Mouse (Mus musculus): ENCODE measurements around the gene Mab21l3. TPM values are rescaled to one million over a fixed set of nuclear protein-coding genes. Genes with fewer than 3 reads are reported as not detected.
A peak's percentile ranks its signal among the peaks of the same experiment; 100 is the strongest.

Mab21l3 gene
- polyA plus RNA-seq, 1 experiment from 2014 or later, result 0.32 TPM

GRCm38 (mm10) chr3:101875258-101875920 is 26.6 kb upstream of the Mab21l3 start:
- Histone ChIP-seq H3K9me3 (no peaks in the 10 kb centered on the region), H3K36me3 (0 out of 2 replicates have a peak, but pooled peaks cover 12% of the 10 kb centered on the region), H3K27me3 (peaks cover 5% of the 10 kb centered on the region; the same call in 1 of the 2 replicates), H3K9ac (replicated peaks) (no peak overlapping the region), H3K4me1 (peaks cover 14% of the 10 kb centered on the region), H3K4me2 (replicated peaks) (no peak overlapping the region), H3K27ac (replicated peaks) (peak overlapping the region; percentile 35; the same call in 1 of the 2 replicates), H3K4me3 (no peak overlapping the region)
- no peak for ATAC-seq (ENCODE audit: low FRiP score, low read depth)
- WGBS, result 53% methylated on average over 10 of the region's 10 CpGs

- H3K9ac ChIP-seq (replicated peaks), result no peak overlapping the region
- no peak overlapping the region for H3K4me2 ChIP-seq (replicated peaks)
- no peak overlapping the region for H3K4me3 ChIP-seq
- WGBS, result 87% methylated on average over 7 of the region's 7 CpGs
- 0 out of 2 replicates have a peak, but pooled peaks cover 9% of the 10 kb centered on the region for H3K36me3 ChIP-seq
- no peaks in the 10 kb centered on the region for H3K9me3 ChIP-seq
- no peak overlapping the region for H3K27ac ChIP-seq (replicated peaks)
- ATAC-seq (ENCODE audit: low FRiP score, low read depth), result no peak
- peaks cover 12% of the 10 kb centered on the region for H3K4me1 ChIP-seq
- peaks cover 5% of the 10 kb centered on the region; the same call in 1 of the 2 replicates for H3K27me3 ChIP-seq
Measured at GRCm38 (mm10) chr3:101873061-101873675, 24.4 kb upstream of the Mab21l3 start.

- H3K4me3 ChIP-seq, result no peak overlapping the region
- peaks cover 5% of the 10 kb centered on the region; the same call in 1 of the 2 replicates for H3K27me3 ChIP-seq
- H3K36me3 ChIP-seq, result 0 out of 2 replicates have a peak, but pooled peaks cover 6% of the 10 kb centered on the region
- no peak overlapping the region for H3K27ac ChIP-seq (replicated peaks)
- H3K4me1 ChIP-seq, result peaks cover 10% of the 10 kb centered on the region; the same call in 1 of the 2 replicates
- H3K9me3 ChIP-seq, result no peaks in the 10 kb centered on the region
- WGBS, result 91% methylated on average over 9 of the region's 9 CpGs
- no peak overlapping the region for H3K4me2 ChIP-seq (replicated peaks)
- no peak overlapping the region for H3K9ac ChIP-seq (replicated peaks)
- no peak for ATAC-seq (ENCODE audit: low FRiP score, low read depth)
Measured at GRCm38 (mm10) chr3:101871951-101872350, 23.2 kb upstream of the Mab21l3 start.

- H3K4me3 ChIP-seq, result no peak overlapping the region
- ATAC-seq (ENCODE audit: low FRiP score, low read depth), result no peak
- peaks cover 9% of the 10 kb centered on the region for H3K36me3 ChIP-seq
- WGBS, result 75% methylated on average over 4 of the region's 4 CpGs
- no peaks in the 10 kb centered on the region for H3K4me1 ChIP-seq
- no peak overlapping the region for H3K4me2 ChIP-seq (replicated peaks)
- no peak overlapping the region for H3K9ac ChIP-seq (replicated peaks)
- H3K27me3 ChIP-seq, result no peaks in the 10 kb centered on the region
- H3K9me3 ChIP-seq, result no peaks in the 10 kb centered on the region
- no peak overlapping the region for H3K27ac ChIP-seq (replicated peaks)
Measured at GRCm38 (mm10) chr3:101867001-101867421, 18.3 kb upstream of the Mab21l3 start.

GRCm38 (mm10) chr3:101861856-101862255 is 13.1 kb upstream of the Mab21l3 start:
- ATAC-seq (ENCODE audit: low FRiP score, low read depth), result no peak
- Histone ChIP-seq H3K36me3 (peaks cover 12% of the 10 kb centered on the region), H3K9ac (replicated peaks) (no peak overlapping the region), H3K4me1 (peaks cover 7% of the 10 kb centered on the region), H3K9me3 (no peaks in the 10 kb centered on the region), H3K27ac (replicated peaks) (no peak overlapping the region), H3K27me3 (no peaks in the 10 kb centered on the region), H3K4me3 (no peak overlapping the region), H3K4me2 (replicated peaks) (no peak overlapping the region)
- WGBS, result 92% methylated on average over 3 of the region's 3 CpGs

- no peak overlapping the region for H3K4me2 ChIP-seq (replicated peaks)
- peaks cover 7% of the 10 kb centered on the region for H3K4me1 ChIP-seq
- no peak overlapping the region for H3K4me3 ChIP-seq
- no peak for ATAC-seq (ENCODE audit: low FRiP score, low read depth)
- peaks cover 12% of the 10 kb centered on the region for H3K36me3 ChIP-seq
- no peak overlapping the region for H3K27ac ChIP-seq (replicated peaks)
- H3K9me3 ChIP-seq, result no peaks in the 10 kb centered on the region
- H3K9ac ChIP-seq (replicated peaks), result no peak overlapping the region
- H3K27me3 ChIP-seq, result no peaks in the 10 kb centered on the region
- WGBS, result 82% methylated on average over 7 of the region's 7 CpGs
Measured at GRCm38 (mm10) chr3:101860151-101860550, 11.4 kb upstream of the Mab21l3 start.

GRCm38 (mm10) chr3:101859740-101860139 is 11.0 kb upstream of the Mab21l3 start:
- Histone ChIP-seq H3K4me1 (peaks cover 7% of the 10 kb centered on the region), H3K27me3 (no peaks in the 10 kb centered on the region), H3K36me3 (peaks cover 12% of the 10 kb centered on the region), H3K9ac (replicated peaks) (no peak overlapping the region), H3K27ac (replicated peaks) (no peak overlapping the region), H3K4me3 (no peak overlapping the region), H3K4me2 (replicated peaks) (no peak overlapping the region), H3K9me3 (no peaks in the 10 kb centered on the region)
- ATAC-seq (ENCODE audit: low FRiP score, low read depth), result no peak
- WGBS, result 67% methylated on average over 7 of the region's 7 CpGs

GRCm38 (mm10) chr3:101854075-101854474 is 5.3 kb upstream of the Mab21l3 start:
- H3K36me3 ChIP-seq, result no peaks in the 10 kb centered on the region
- H3K4me3 ChIP-seq, result no peak overlapping the region
- no peaks in the 10 kb centered on the region for H3K4me1 ChIP-seq
- ATAC-seq (ENCODE audit: low FRiP score, low read depth), result no peak
- WGBS, result 73% methylated on average over 1 of the region's 1 CpGs
- H3K9ac ChIP-seq (replicated peaks), result no peak overlapping the region
- H3K9me3 ChIP-seq, result no peaks in the 10 kb centered on the region
- H3K4me2 ChIP-seq (replicated peaks), result no peak overlapping the region
- H3K27me3 ChIP-seq, result no peaks in the 10 kb centered on the region
- no peak overlapping the region for H3K27ac ChIP-seq (replicated peaks)

GRCm38 (mm10) chr3:101851363-101851762 is 2.6 kb upstream of the Mab21l3 start:
- WGBS, result 85% methylated on average over 6 of the region's 6 CpGs
- no peak overlapping the region for H3K9ac ChIP-seq (replicated peaks)
- H3K4me3 ChIP-seq, result no peak overlapping the region
- H3K4me1 ChIP-seq, result no peaks in the 10 kb centered on the region
- H3K9me3 ChIP-seq, result no peaks in the 10 kb centered on the region
- no peak overlapping the region for H3K4me2 ChIP-seq (replicated peaks)
- H3K36me3 ChIP-seq, result no peaks in the 10 kb centered on the region
- no peak overlapping the region for H3K27ac ChIP-seq (replicated peaks)
- no peak for ATAC-seq (ENCODE audit: low FRiP score, low read depth)
- H3K27me3 ChIP-seq, result no peaks in the 10 kb centered on the region

GRCm38 (mm10) chr3:101846096-101846495 is 2.7 kb downstream of the Mab21l3 start:
- H3K4me1 ChIP-seq, result 0 out of 2 replicates have a peak, but pooled peaks cover 6% of the 10 kb centered on the region
- H3K9me3 ChIP-seq, result no peaks in the 10 kb centered on the region
- no peak overlapping the region for H3K4me2 ChIP-seq (replicated peaks)
- WGBS, result 77% methylated on average over 4 of the region's 4 CpGs
- H3K27me3 ChIP-seq, result no peaks in the 10 kb centered on the region
- ATAC-seq (ENCODE audit: low FRiP score, low read depth), result no peak
- no peak overlapping the region for H3K4me3 ChIP-seq
- no peak overlapping the region for H3K27ac ChIP-seq (replicated peaks)
- H3K9ac ChIP-seq (replicated peaks), result no peak overlapping the region
- H3K36me3 ChIP-seq, result no peaks in the 10 kb centered on the region

GRCm38 (mm10) chr3:101842372-101843094 is 6.2 kb downstream of the Mab21l3 start:
- WGBS, result 84% methylated on average over 7 of the region's 7 CpGs
- Histone ChIP-seq H3K9me3 (no peaks in the 10 kb centered on the region), H3K27me3 (no peaks in the 10 kb centered on the region), H3K4me3 (no peak overlapping the region), H3K36me3 (no peaks in the 10 kb centered on the region), H3K9ac (replicated peaks) (no peak overlapping the region), H3K27ac (replicated peaks) (no peak overlapping the region), H3K4me2 (replicated peaks) (no peak overlapping the region), H3K4me1 (0 out of 2 replicates have a peak, but pooled peaks cover 6% of the 10 kb centered on the region)
- ATAC-seq (ENCODE audit: low FRiP score, low read depth), result no peak

GRCm38 (mm10) chr3:101839327-101839726 is 9.4 kb downstream of the Mab21l3 start:
- H3K36me3 ChIP-seq, result no peaks in the 10 kb centered on the region
- H3K4me2 ChIP-seq (replicated peaks), result no peak overlapping the region
- H3K4me3 ChIP-seq, result no peak overlapping the region
- no peak for ATAC-seq (ENCODE audit: low FRiP score, low read depth)
- 91% methylated on average over 9 of the region's 9 CpGs for WGBS
- no peaks in the 10 kb centered on the region for H3K27me3 ChIP-seq
- H3K9me3 ChIP-seq, result no peaks in the 10 kb centered on the region
- H3K9ac ChIP-seq (replicated peaks), result no peak overlapping the region
- H3K4me1 ChIP-seq, result peaks cover 21% of the 10 kb centered on the region
- no peak overlapping the region for H3K27ac ChIP-seq (replicated peaks)

All from midbrain, embryonic 12.5 days (tissue).